Mouse (Mus musculus): ENCODE results near the gene Gpatch11.

The Gpatch11 gene

GRCm38 (mm10) chr17:78895394-78895793 lies 60.0 kb downstream of the Gpatch11 start:
- peak; percentile 51 for DNase-seq
